Mouse (Mus musculus): ENCODE data around the gene Il17d. TPM values are rescaled to one million over a fixed set of nuclear protein-coding genes. Genes with fewer than 3 reads are reported as not detected.

Il17d gene
- polyA plus RNA-seq, 1 experiment: 0.22 TPM

- Histone ChIP-seq H3K36me3 (ENCODE audit: control insufficient read depth, insufficient read depth) (no peaks in the 10 kb centered on the region), H3K79me3 (ENCODE audit: low read depth) (no peaks in the 10 kb centered on the region), H3K79me2 (ENCODE audit: control insufficient read depth, insufficient read depth) (no peaks in the 10 kb centered on the region), H3ac (ENCODE audit: control insufficient read depth, insufficient read length, low read depth) (no peak overlapping the region), H3K27me3 (ENCODE audit: control insufficient read depth, insufficient read depth, insufficient read length) (no peaks in the 10 kb centered on the region), H3K4me3 (ENCODE audit: insufficient read depth, poor library complexity, severe bottlenecking) (no peak overlapping the region)
- TF ChIP-seq MAX (IDR thresholded peaks at IDR 0.05) (no peak), MYOG (IDR thresholded peaks at IDR 0.05; ENCODE audit: control insufficient read depth, extremely low read depth, insufficient read length) (no peak), CEBPB (IDR thresholded peaks at IDR 0.05; ENCODE audit: low read depth) (no peak), CTCF (IDR thresholded peaks at IDR 0.05; ENCODE audit: control insufficient read depth, insufficient read depth, insufficient read length) (no peak), USF1 (IDR thresholded peaks at IDR 0.05; ENCODE audit: low read depth) (no peak), MYOD1 (IDR thresholded peaks at IDR 0.05; ENCODE audit: control insufficient read depth, insufficient read length, low read depth) (no peak), FOSL1 (IDR thresholded peaks at IDR 0.05; ENCODE audit: insufficient read depth, low read length, poor library complexity, severe bottlenecking) (no peak)
Measured at GRCm38 (mm10) chr14:57555471-57556070, 31.0 kb downstream of the Il17d start.

GRCm38 (mm10) chr14:57556922-57557321 lies 32.3 kb downstream of the Il17d start:
- Histone ChIP-seq H3K79me2 (ENCODE audit: control insufficient read depth, insufficient read depth) (no peaks in the 10 kb centered on the region), H3K36me3 (ENCODE audit: control insufficient read depth, insufficient read depth) (no peaks in the 10 kb centered on the region), H3K79me3 (ENCODE audit: low read depth) (no peaks in the 10 kb centered on the region), H3K27me3 (ENCODE audit: control insufficient read depth, insufficient read depth, insufficient read length) (no peaks in the 10 kb centered on the region), H3ac (ENCODE audit: control insufficient read depth, insufficient read length, low read depth) (no peak overlapping the region), H3K4me3 (ENCODE audit: insufficient read depth, poor library complexity, severe bottlenecking) (no peak overlapping the region)
- TF ChIP-seq MYOG (IDR thresholded peaks at IDR 0.05; ENCODE audit: control insufficient read depth, extremely low read depth, insufficient read length) (no peak), FOSL1 (IDR thresholded peaks at IDR 0.05; ENCODE audit: insufficient read depth, low read length, poor library complexity, severe bottlenecking) (no peak), MYOD1 (IDR thresholded peaks at IDR 0.05; ENCODE audit: control insufficient read depth, insufficient read length, low read depth) (no peak), MAX (IDR thresholded peaks at IDR 0.05) (no peak), CEBPB (IDR thresholded peaks at IDR 0.05; ENCODE audit: low read depth) (no peak), USF1 (IDR thresholded peaks at IDR 0.05; ENCODE audit: low read depth) (no peak), CTCF (IDR thresholded peaks at IDR 0.05; ENCODE audit: control insufficient read depth, insufficient read depth, insufficient read length) (no peak)

- H3K79me3 ChIP-seq (ENCODE audit: low read depth): peaks cover 2% of the 10 kb centered on the region
- no peaks in the 10 kb centered on the region for H3K36me3 ChIP-seq (ENCODE audit: control insufficient read depth, insufficient read depth)
- peak overlapping the region; percentile 3 for H3ac ChIP-seq (ENCODE audit: control insufficient read depth, insufficient read length, low read depth)
- no peaks in the 10 kb centered on the region for H3K27me3 ChIP-seq (ENCODE audit: control insufficient read depth, insufficient read depth, insufficient read length)
- no peak for TF ChIP-seq CTCF (IDR thresholded peaks at IDR 0.05; ENCODE audit: control insufficient read depth, insufficient read depth, insufficient read length)
- no peak for TF ChIP-seq CEBPB (IDR thresholded peaks at IDR 0.05; ENCODE audit: low read depth)
- no peak for TF ChIP-seq USF1 (IDR thresholded peaks at IDR 0.05; ENCODE audit: low read depth)
- TF ChIP-seq MYOD1 (IDR thresholded peaks at IDR 0.05; ENCODE audit: control insufficient read depth, insufficient read length, low read depth): no peak
- no peak for TF ChIP-seq MAX (IDR thresholded peaks at IDR 0.05)
- no peak for TF ChIP-seq MYOG (IDR thresholded peaks at IDR 0.05; ENCODE audit: control insufficient read depth, extremely low read depth, insufficient read length)
- no peak for TF ChIP-seq FOSL1 (IDR thresholded peaks at IDR 0.05; ENCODE audit: insufficient read depth, low read length, poor library complexity, severe bottlenecking)
- peaks cover 3% of the 10 kb centered on the region for H3K79me2 ChIP-seq (ENCODE audit: control insufficient read depth, insufficient read depth)
- H3K4me3 ChIP-seq (ENCODE audit: insufficient read depth, poor library complexity, severe bottlenecking): no peak overlapping the region
Measured at GRCm38 (mm10) chr14:57565626-57566025, 41.0 kb downstream of the Il17d start.

GRCm38 (mm10) chr14:57571155-57572133 lies 46.9 kb downstream of the Il17d start, which contains the start of gene Eef1akmt1:
Gene Eef1akmt1, minus strand, starts transcription at chr14:57571612.
- peaks cover 8% of the 10 kb centered on the region for H3K36me3 ChIP-seq (ENCODE audit: control insufficient read depth, insufficient read depth)

GRCm38 (mm10) chr14:57574792-57575587 lies 50.4 kb downstream of the Il17d start:
- no peak for TF ChIP-seq FOSL1 (IDR thresholded peaks at IDR 0.05; ENCODE audit: insufficient read depth, low read length, poor library complexity, severe bottlenecking)
- TF ChIP-seq CEBPB (IDR thresholded peaks at IDR 0.05; ENCODE audit: low read depth): no peak
- TF ChIP-seq MAX (IDR thresholded peaks at IDR 0.05): no peak
- TF ChIP-seq MYOD1 (IDR thresholded peaks at IDR 0.05; ENCODE audit: control insufficient read depth, insufficient read length, low read depth): no peak
- TF ChIP-seq MYOG (IDR thresholded peaks at IDR 0.05; ENCODE audit: control insufficient read depth, extremely low read depth, insufficient read length): no peak
- no peak for TF ChIP-seq USF1 (IDR thresholded peaks at IDR 0.05; ENCODE audit: low read depth)
- no peak for TF ChIP-seq CTCF (IDR thresholded peaks at IDR 0.05; ENCODE audit: control insufficient read depth, insufficient read depth, insufficient read length)
- H3K79me3 ChIP-seq (ENCODE audit: low read depth): peaks cover 5% of the 10 kb centered on the region

More at GRCm38 (mm10) chr14:57571155-57572133, 46.9 kb downstream of the Il17d start, which contains the start of gene Eef1akmt1:
- no peaks in the 10 kb centered on the region for H3K27me3 ChIP-seq (ENCODE audit: control insufficient read depth, insufficient read depth, insufficient read length)
- peaks cover 5% of the 10 kb centered on the region for H3K79me3 ChIP-seq (ENCODE audit: low read depth)
- no peak for TF ChIP-seq FOSL1 (IDR thresholded peaks at IDR 0.05; ENCODE audit: insufficient read depth, low read length, poor library complexity, severe bottlenecking)
- no peak for TF ChIP-seq CTCF (IDR thresholded peaks at IDR 0.05; ENCODE audit: control insufficient read depth, insufficient read depth, insufficient read length)
- no peak for TF ChIP-seq MYOG (IDR thresholded peaks at IDR 0.05; ENCODE audit: control insufficient read depth, extremely low read depth, insufficient read length)
- TF ChIP-seq CEBPB (IDR thresholded peaks at IDR 0.05; ENCODE audit: low read depth): no peak
- no peak for TF ChIP-seq MYOD1 (IDR thresholded peaks at IDR 0.05; ENCODE audit: control insufficient read depth, insufficient read length, low read depth)
- no peak for TF ChIP-seq USF1 (IDR thresholded peaks at IDR 0.05; ENCODE audit: low read depth)
- no peak for TF ChIP-seq MAX (IDR thresholded peaks at IDR 0.05)
- H3K4me3 ChIP-seq (ENCODE audit: insufficient read depth, poor library complexity, severe bottlenecking): peak within 1 kb of the TSS; percentile 65
- peaks cover 9% of the 10 kb centered on the region for H3K79me2 ChIP-seq (ENCODE audit: control insufficient read depth, insufficient read depth)
- H3ac ChIP-seq (ENCODE audit: control insufficient read depth, insufficient read length, low read depth): peak within 1 kb of the TSS; percentile 75

More at GRCm38 (mm10) chr14:57574792-57575587, 50.4 kb downstream of the Il17d start:
- no peak overlapping the region for H3ac ChIP-seq (ENCODE audit: control insufficient read depth, insufficient read length, low read depth)
- H3K27me3 ChIP-seq (ENCODE audit: control insufficient read depth, insufficient read depth, insufficient read length): no peaks in the 10 kb centered on the region
- H3K79me2 ChIP-seq (ENCODE audit: control insufficient read depth, insufficient read depth): peaks cover 9% of the 10 kb centered on the region
- H3K4me3 ChIP-seq (ENCODE audit: insufficient read depth, poor library complexity, severe bottlenecking): no peak overlapping the region
- peaks cover 36% of the 10 kb centered on the region for H3K36me3 ChIP-seq (ENCODE audit: control insufficient read depth, insufficient read depth)
